Mouse (Mus musculus) lung, adult 2 months (tissue): Measurements from ENCODE around the gene Mus81. TPM values are rescaled to one million over a fixed set of nuclear protein-coding genes. Genes with fewer than 3 reads are reported as not detected.
"Not testable (repeated sequence)": the region's sequence is repeated elsewhere in the genome, so short reads cannot be mapped to it uniquely, and the experiment has no call there.

Experiments
- DNase-seq: peaks from one replicate; pipeline ENCODE4 v3.0.0; 2022
- H3K4me1 ChIP-seq: fragments of 200-500 bp; 2 replicates; pipeline ENCODE4 v1.6.1; 2011; ENCODE audit warnings: low read length; ENCODE audit not compliant: control insufficient read depth, insufficient read depth
- H3K4me3 ChIP-seq: fragments of 200-500 bp; replicated peaks from 2 replicates; pipeline ENCODE3; 2011; ENCODE audit warnings: low read depth, mild to moderate bottlenecking, control low read depth, low read length; ENCODE audit errors: extremely low read depth
- CTCF ChIP-seq: fragments of 200-500 bp; IDR thresholded peaks from 2 replicates; pipeline ENCODE4 v1.5.1; 2011; ENCODE audit warnings: mild to moderate bottlenecking, low read length, control low read depth; ENCODE audit not compliant: insufficient read depth
- POLR2A ChIP-seq: fragments of 200-500 bp; IDR thresholded peaks from 2 replicates; pipeline ENCODE4 v1.6.1; 2011; ENCODE audit warnings: low read depth, mild to moderate bottlenecking, control low read depth, low read length, borderline replicate concordance; ENCODE audit errors: extremely low read depth
- WGBS: fragments of 180-500 bp; shearing (Covaris S2); methylation state at CpG from one replicate; pipeline ENCODE4 v1.1.7; 2018; 5-methylcytosine and 5-hydroxymethylcytosine counted together
- polyA plus RNA-seq: library from polyadenylated mRNA; depleted of rRNA; stranded (reverse); fragments of >200 nt; gene quantifications from 2 replicates; pipeline ENCODE4 v1.2.3, GENCODE M21; 2012

The Mus81 gene
- polyA plus RNA-seq, 1 experiment, result 53.0 TPM

GRCm38 (mm10) chr19:5494314-5494713 is 6.1 kb upstream of the Mus81 start:
- H3K4me1 ChIP-seq, result 0 out of 2 replicates have a peak, but pooled peaks cover 2% of the 10 kb centered on the region
- DNase-seq, result no peak
- WGBS, result 83% methylated on average over 3 of the region's 3 CpGs
- no peak overlapping the region for H3K4me3 ChIP-seq
- TF ChIP-seq CTCF (no peak), POLR2A (no peak)

GRCm38 (mm10) chr19:5493301-5493721 is 5.1 kb upstream of the Mus81 start:
- WGBS, result 53% methylated on average over 9 of the region's 9 CpGs
- DNase-seq, result not testable (repeated sequence)

GRCm38 (mm10) chr19:5492641-5493040 is 4.4 kb upstream of the Mus81 start:
- no peak for TF ChIP-seq POLR2A
- no peak for TF ChIP-seq CTCF
- Histone ChIP-seq H3K4me1 (0 out of 2 replicates have a peak, but pooled peaks cover 4% of the 10 kb centered on the region), H3K4me3 (no peak overlapping the region)
- DNase-seq, result no peak
- WGBS, result 65% methylated on average over 4 of the region's 4 CpGs

More at GRCm38 (mm10) chr19:5493301-5493721, 5.1 kb upstream of the Mus81 start:
- not testable (repeated sequence) for H3K4me1 ChIP-seq, H3K4me3 ChIP-seq

- peaks cover 7% of the 10 kb centered on the region; the same call in 1 of the 2 replicates for H3K4me1 ChIP-seq
- H3K4me3 ChIP-seq, result peak overlapping the region; percentile 93
- TF ChIP-seq CTCF (no peak), POLR2A (peak; percentile 91; the same call in 1 of the 2 replicates)
- WGBS, result under 1% methylated on average over 58 of the region's 59 CpGs
- DNase-seq, result peak; percentile 91
These were observed 2.9 kb upstream of the Mus81 start for GRCm38 (mm10) chr19:5490898-5491708.

GRCm38 (mm10) chr19:5490313-5490897 is 2.2 kb upstream of the Mus81 start, which contains the start of gene Cfl1:
TSS of gene Cfl1 (plus strand) at chr19:5490455.
- no peak for TF ChIP-seq CTCF
- peak; percentile 96 for TF ChIP-seq POLR2A
- under 1% methylated on average over 62 of the region's 62 CpGs for WGBS
- H3K4me1 ChIP-seq, result peaks cover 7% of the 10 kb centered on the region; the same call in 1 of the 2 replicates
- H3K4me3 ChIP-seq, result peak within 1 kb of the TSS; percentile 93
- peak; percentile 92 for DNase-seq

GRCm38 (mm10) chr19:5489721-5490120 is 1.5 kb upstream of the Mus81 start:
- H3K4me3 ChIP-seq, DNase-seq, H3K4me1 ChIP-seq: not testable (repeated sequence)
- WGBS, result 27% methylated on average over 10 of the region's 10 CpGs

GRCm38 (mm10) chr19:5488878-5489571 is 823 bp upstream of the Mus81 start:
- Histone ChIP-seq H3K4me1 (peaks cover 6% of the 10 kb centered on the region; the same call in 1 of the 2 replicates), H3K4me3 (peak overlapping the region; percentile 81)
- DNase-seq, result peak; percentile 97
- TF ChIP-seq POLR2A (peak; percentile 92), CTCF (no peak)
- under 1% methylated on average over 26 of the region's 26 CpGs for WGBS

- WGBS, result 61% methylated on average over 4 of the region's 4 CpGs
- Histone ChIP-seq H3K4me1 (peaks cover 5% of the 10 kb centered on the region; the same call in 1 of the 2 replicates), H3K4me3 (no peak overlapping the region)
- DNase-seq, result no peak
- TF ChIP-seq POLR2A (no peak), CTCF (no peak)
These were observed 1.4 kb downstream of the Mus81 start for GRCm38 (mm10) chr19:5486771-5487170.

- peaks cover 5% of the 10 kb centered on the region; the same call in 1 of the 2 replicates for H3K4me1 ChIP-seq
- DNase-seq, result peak; percentile 41
- 66% methylated on average over 8 of the region's 8 CpGs for WGBS
- TF ChIP-seq POLR2A (no peak), CTCF (no peak)
- H3K4me3 ChIP-seq, result no peak overlapping the region
These were observed 1.9 kb downstream of the Mus81 start for GRCm38 (mm10) chr19:5486286-5486685.

- DNase-seq, result no peak
- no peak overlapping the region for H3K4me3 ChIP-seq
- H3K4me1 ChIP-seq, result peaks cover 5% of the 10 kb centered on the region; the same call in 1 of the 2 replicates
- TF ChIP-seq CTCF, result no peak
- TF ChIP-seq POLR2A, result no peak
- WGBS, result 88% methylated on average over 7 of the region's 7 CpGs
These were observed 2.4 kb downstream of the Mus81 start for GRCm38 (mm10) chr19:5485821-5486220.
